Mouse (Mus musculus) lung, adult 10 weeks (tissue): Measurements from ENCODE around the gene Tlr6. TPM values are rescaled to one million over a fixed set of nuclear protein-coding genes. Genes with fewer than 3 reads are reported as not detected.

Experiments
- polyA plus RNA-seq: library from polyadenylated mRNA; stranded (reverse); fragments of 350-450 nt; fragmentation: Illumina TruSeq; extraction: RNeasy Lipid Tissue Mini Kit (QIAGEN cat#74804); gene quantifications from one replicate; pipeline ENCODE4 v1.2.3, GENCODE M21; 2014; ENCODE audit warnings: low read depth, low replicate concordance; ENCODE audit not compliant: insufficient read depth

The Tlr6 gene
- 1.1 TPM for polyA plus RNA-seq

GRCm38 (mm10) chr5:64959843-64960230, at the start of gene Tlr6:
Gene Tlr6, minus strand, starts transcription at chr5:64960097.

GRCm38 (mm10) chr5:64969861-64970771, 10.2 kb upstream of the Tlr6 start, which contains the start of gene Fam114a1:
Gene Fam114a1, plus strand, starts transcription at chr5:64970071.

Other genes with a start within 250 kb of the Tlr6 start
- gene Klf3, start 156.7 kb downstream of the Tlr6 start, polyA plus RNA-seq = 28.9 TPM
- gene Tlr1, start 26.5 kb downstream of the Tlr6 start, polyA plus RNA-seq = 2.8 TPM
- 15.2 TPM for gene Fam114a1, start 10.0 kb upstream of the Tlr6 start, polyA plus RNA-seq
- 2.6 TPM for gene Tmem156, start 132.0 kb upstream of the Tlr6 start, polyA plus RNA-seq
- 118 TPM for gene Klhl5, start 147.4 kb upstream of the Tlr6 start, polyA plus RNA-seq
- gene Wdr19, start 239.6 kb upstream of the Tlr6 start, polyA plus RNA-seq = 6.4 TPM